Mouse (Mus musculus) activated CD4-positive, CD25-positive, alpha-beta regulatory T cell, adult 4 months (primary cell): Measurements from ENCODE around the gene Unc50. TPM values are rescaled to one million over a fixed set of nuclear protein-coding genes. Genes with fewer than 3 reads are reported as not detected.

Experiments used
- polyA plus RNA-seq, 2 experiments: library from polyadenylated mRNA; unstranded; fragments of 100-300 nt; shearing (Covaris generic); gene quantifications; one replicate each; pipeline ENCODE4 v1.2.1; 2017

Gene Unc50
- polyA plus RNA-seq, 2 experiments from 2014 or later = 50.7 to 63.2 TPM

Other genes starting within 250 kb of the Unc50 start
- gene Cnga3, start 215.7 kb upstream of the Unc50 start, polyA plus RNA-seq = not detected
- gene Inpp4a, start 130.3 kb upstream of the Unc50 start, polyA plus RNA-seq = 10 to 100 TPM; 58.0 to 60.7 TPM
- gene Coa5, start within 50 bp of the Unc50 start, polyA plus RNA-seq = 10 to 100 TPM; 64.8 to 68.5 TPM
- gene Mgat4a, start 110.9 kb downstream of the Unc50 start, polyA plus RNA-seq = 10 to 100 TPM in 1 of 2 experiments, 1 to 10 TPM in 1; 7.8 to 10.5 TPM